Mouse (Mus musculus) liver, embryonic 14.5 days (tissue): ENCODE results near the gene Rsph9.

Experiments used
- CTCF ChIP-seq: IDR thresholded peaks from 2 replicates; pipeline ENCODE4 v1.5.1; 2016; ENCODE audit warnings: antibody characterized with exemption, low read depth, control low read depth
- EP300 ChIP-seq: IDR thresholded peaks from 2 replicates; pipeline ENCODE4 v1.6.1; 2016; ENCODE audit warnings: antibody characterized with exemption, low read depth

DNA sequence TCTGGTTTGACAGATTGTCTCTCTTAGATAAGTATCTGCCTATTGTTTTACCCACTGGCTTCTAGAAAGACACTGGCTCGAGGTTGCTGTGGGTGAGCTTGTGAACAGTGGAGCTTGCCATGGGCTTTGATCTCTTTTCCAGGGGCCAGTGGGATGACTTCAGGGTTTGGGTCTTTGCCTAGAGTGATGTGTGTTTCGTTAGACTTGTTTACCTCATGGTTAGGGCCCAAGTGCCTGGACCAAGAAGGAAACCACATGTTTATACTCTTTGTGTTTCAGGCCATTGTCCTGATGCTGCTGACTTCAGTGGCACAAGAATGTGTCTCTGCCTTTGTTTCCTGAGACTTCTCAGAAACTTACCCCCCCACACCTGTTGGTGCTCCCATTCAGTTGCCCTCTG lies 28.5 kb downstream of the Rsph9 start:
- TF ChIP-seq CTCF: no peak
- no peak for TF ChIP-seq EP300
